7 mouse cellular contexts compared by ENCODE assay signal in the genomic region with DNA sequence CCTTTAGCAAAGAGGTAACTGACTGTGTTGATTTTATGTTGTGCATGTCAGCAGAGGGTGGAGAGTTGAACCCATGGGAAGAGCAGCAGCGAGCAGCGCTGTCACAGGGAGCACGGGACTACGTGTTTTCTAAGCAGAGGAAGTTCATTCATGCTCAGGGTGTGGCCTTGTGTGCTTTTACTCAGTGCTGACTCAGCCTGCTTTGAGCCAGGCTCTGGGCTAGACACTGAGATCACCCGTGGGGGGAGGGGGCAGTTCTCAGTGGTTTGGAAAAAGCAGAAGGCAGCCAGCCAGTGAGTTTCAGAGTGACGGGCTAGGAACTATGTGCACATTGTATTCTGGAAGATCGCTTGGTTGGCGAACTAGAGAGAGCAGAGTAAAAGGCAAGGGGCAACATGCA.
A peak's percentile ranks its signal among the peaks of the same experiment; 100 is the strongest.
DNase-seq lines count a peak whose midpoint lies in the region; TF ChIP-seq lines count a peak whose summit lies in the region.

No protein-coding gene starts in this region.

- no peaks in the 10 kb centered on the region for H3K27me3 ChIP-seq in ES-Bruce4 (ENCODE audit: control insufficient read depth, insufficient read depth, low read length, poor library complexity, severe bottlenecking)

- peaks cover 8% of the 10 kb centered on the region for H3K4me1 ChIP-seq in ES-Bruce4 (ENCODE audit: control insufficient read depth, insufficient read depth, low read length)

- no peaks in the 10 kb centered on the region for H3K36me3 ChIP-seq in ES-Bruce4 (ENCODE audit: control insufficient read depth, insufficient read depth, low read length, poor library complexity, severe bottlenecking)

- no peak overlapping the region for H3K4me3 ChIP-seq in ES-Bruce4 (ENCODE audit: low read depth, low read length)

- no peak overlapping the region for H3K9ac ChIP-seq in ES-Bruce4 (ENCODE audit: low read depth, poor library complexity, severe bottlenecking)

- peak; percentile 72; the same call in 1 of the 2 replicates for TF ChIP-seq EP300 in ES-Bruce4 (IDR thresholded peaks at IDR 0.05; ENCODE audit: insufficient read depth, low read depth, low read length)

- no peaks in the 10 kb centered on the region for H3K9me3 ChIP-seq in ES-Bruce4 (replicated peaks; ENCODE audit: control insufficient read depth, insufficient read depth, low read length, poor library complexity, severe bottlenecking)

- TF ChIP-seq POLR2A in ES-Bruce4 (IDR thresholded peaks at IDR 0.05; ENCODE audit: insufficient read depth, low read length): no peak

- DNase-seq in adipocyte (ENCODE audit: low spot score): peak; percentile 96
- peak; percentile 53 to 67 for DNase-seq in frontal cortex, postnatal 36 days (ENCODE audit: low spot score in 2 of 2)
- peak; percentile 57 to 71 for DNase-seq in kidney, adult 8-10 months
- peak; percentile 57 for DNase-seq in liver
- DNase-seq in ovary, postnatal 14 days (ENCODE audit: low spot score): peak; percentile 27
- DNase-seq in urinary bladder, adult 2 months (ENCODE audit: low spot score): peak; percentile 40

- TF ChIP-seq CTCF in ES-Bruce4 (IDR thresholded peaks at IDR 0.05; ENCODE audit: low read depth, low read length): no peak

- peak overlapping the region; percentile 7; the same call in 1 of the 2 replicates for H3K27ac ChIP-seq in ES-Bruce4 (ENCODE audit: insufficient read depth, low read length)

Comparison
In these comparisons a context has a peak if more than half of its experiments do, and no peak if none do; other contexts are left out.
1. DNase-seq: peak in every context shown above with its lines; median percentile 96 in adipocyte; 64 in kidney, adult 8-10 months; 60 in frontal cortex, postnatal 36 days; 57 in liver; 40 in urinary bladder, adult 2 months; 27 in ovary, postnatal 14 days.